Mouse (Mus musculus) MEL (cell line): Measurements from ENCODE around the gene Mamstr. TPM values are rescaled to one million over a fixed set of nuclear protein-coding genes. Genes with fewer than 3 reads are reported as not detected.

Source experiments
- DNase-seq: peaks from one replicate; pipeline ENCODE4 v3.0.0; 2011; ENCODE audit warnings: low read depth, low spot score
- H3K27ac ChIP-seq: 2 replicates; pipeline ENCODE4 v1.5.1; 2012; ENCODE audit warnings: low read depth, mild to moderate bottlenecking, control low read depth, low read length, moderate library complexity; ENCODE audit not compliant: control insufficient read depth
- H3K27me3 ChIP-seq, 2 experiments: fragments of 150-350 bp in 1 of 2; sonication (generic) in 1 of 2; 2 replicates each; pipeline ENCODE4 v1.6.1; 2012; ENCODE audit warnings: low read length in 2 of 2, mild to moderate bottlenecking in 2 of 2, improper control_type of control experiment in 1 of 2, moderate library complexity in 1 of 2; ENCODE audit not compliant: insufficient read depth in 2 of 2, control insufficient read depth in 1 of 2
- H3K36me3 ChIP-seq, 2 experiments: 2 replicates each; pipeline ENCODE4 v1.6.1; 2012 to 2014; ENCODE audit warnings: low read length in 2 of 2, improper control_type of control experiment in 1 of 2, inconsistent platforms in 1 of 2, mild to moderate bottlenecking in 1 of 2; ENCODE audit not compliant: insufficient read depth in 2 of 2, control insufficient read depth in 1 of 2
- H3K4me1 ChIP-seq, 2 experiments: fragments of 150-350 bp in 1 of 2; sonication (generic) in 1 of 2; 2 replicates each; pipeline ENCODE4 v1.6.1; 2012; ENCODE audit warnings: low read length in 2 of 2, improper control_type of control experiment in 1 of 2, mild to moderate bottlenecking in 1 of 2; ENCODE audit not compliant: insufficient read depth in 2 of 2, control insufficient read depth in 1 of 2
- H3K4me3 ChIP-seq, 2 experiments: fragments of 150-350 bp in 1 of 2; sonication (generic) in 1 of 2; 2 replicates each; pipeline ENCODE4 v1.5.1; 2012; ENCODE audit warnings: low read depth in 2 of 2, low read length in 2 of 2, mild to moderate bottlenecking in 2 of 2, moderate library complexity in 2 of 2, control low read depth in 1 of 2, improper control_type of control experiment in 1 of 2; ENCODE audit not compliant: control insufficient read depth in 1 of 2, insufficient read depth in 1 of 2
- H3K79me2 ChIP-seq: 2 replicates; pipeline ENCODE4 v1.6.1; 2012; ENCODE audit warnings: mild to moderate bottlenecking, low read length, moderate library complexity; ENCODE audit not compliant: control insufficient read depth, poor library complexity, insufficient read depth
- H3K9ac ChIP-seq: 2 replicates; pipeline ENCODE4 v1.6.1; 2012; ENCODE audit warnings: low read depth, mild to moderate bottlenecking, control low read depth, low read length, moderate library complexity; ENCODE audit not compliant: control insufficient read depth, poor library complexity, severe bottlenecking
- H3K9me3 ChIP-seq: fragments of 150-350 bp; sonication (generic); replicated peaks from 2 replicates; pipeline ENCODE4 v1.6.1; 2012; ENCODE audit warnings: mild to moderate bottlenecking, low read length, improper control_type of control experiment, moderate library complexity; ENCODE audit not compliant: insufficient read depth
- BHLHE40 ChIP-seq: IDR thresholded peaks from 2 replicates; pipeline ENCODE4 v1.6.1; 2012; ENCODE audit warnings: low read depth, mild to moderate bottlenecking, inconsistent platforms, low read length, improper control_type of control experiment, borderline replicate concordance
- CTCF ChIP-seq, 3 experiments: IDR thresholded peaks in 2 of 3; conservative IDR thresholded peaks in 1 of 3; 2 replicates each; pipeline ENCODE4 v1.5.1; 2011 to 2012; ENCODE audit warnings: low read length in 3 of 3, low read depth in 2 of 3, mild to moderate bottlenecking in 2 of 3, improper control_type of control experiment in 1 of 3, inconsistent platforms in 1 of 3, mixed read lengths in 1 of 3, moderate library complexity in 1 of 3; ENCODE audit not compliant: control insufficient read depth in 1 of 3, insufficient read depth in 1 of 3, poor library complexity in 1 of 3, severe bottlenecking in 1 of 3
- E2F4 ChIP-seq: IDR thresholded peaks from 2 replicates; pipeline ENCODE4 v1.6.1; 2011; ENCODE audit warnings: low read depth, low read length, improper control_type of control experiment, borderline replicate concordance
- ELF1 ChIP-seq: IDR thresholded peaks from 2 replicates; pipeline ENCODE4 v1.6.1; 2014; ENCODE audit warnings: low read depth, mild to moderate bottlenecking, inconsistent platforms, low read length, improper control_type of control experiment, moderate library complexity
- EP300 ChIP-seq, 2 experiments: IDR thresholded peaks; 2 replicates each; pipeline ENCODE4 v1.6.1; 2011; ENCODE audit warnings: improper control_type of control experiment in 2 of 2, low read length in 2 of 2, low read depth in 1 of 2, mild to moderate bottlenecking in 1 of 2
- ETS1 ChIP-seq: IDR thresholded peaks from 2 replicates; pipeline ENCODE4 v1.6.1; 2012; ENCODE audit warnings: low read depth, mild to moderate bottlenecking, inconsistent platforms, low read length, improper control_type of control experiment, moderate library complexity
- GATA1 ChIP-seq: IDR thresholded peaks from 2 replicates; pipeline ENCODE4 v1.6.1; 2011; ENCODE audit warnings: low read depth, low read length, improper control_type of control experiment
- HCFC1 ChIP-seq: IDR thresholded peaks from 2 replicates; pipeline ENCODE4 v1.6.1; 2012; ENCODE audit warnings: low read depth, mild to moderate bottlenecking, inconsistent platforms, low read length, improper control_type of control experiment, moderate library complexity
- MAX ChIP-seq: IDR thresholded peaks from 2 replicates; pipeline ENCODE4 v1.6.1; 2011; ENCODE audit warnings: low read length, improper control_type of control experiment
- MAZ ChIP-seq: IDR thresholded peaks from 2 replicates; pipeline ENCODE4 v1.6.1; 2012; ENCODE audit warnings: low read depth, mild to moderate bottlenecking, inconsistent platforms, low read length, improper control_type of control experiment
- MEF2A ChIP-seq: IDR thresholded peaks from 2 replicates; pipeline ENCODE4 v1.6.1; 2014; ENCODE audit warnings: low read depth, mild to moderate bottlenecking, inconsistent platforms, low read length, improper control_type of control experiment; ENCODE audit not compliant: poor library complexity, insufficient replicate concordance, severe bottlenecking; ENCODE audit errors: extremely low read depth
- MXI1 ChIP-seq: IDR thresholded peaks from 2 replicates; pipeline ENCODE4 v1.6.1; 2011; ENCODE audit warnings: mild to moderate bottlenecking, low read depth, low read length, improper control_type of control experiment
- MYC ChIP-seq: IDR thresholded peaks from 2 replicates; pipeline ENCODE4 v1.6.1; 2011; ENCODE audit warnings: low read depth, mild to moderate bottlenecking, low read length, improper control_type of control experiment, moderate library complexity
- NELFE ChIP-seq: IDR thresholded peaks from 2 replicates; pipeline ENCODE4 v1.6.1; 2011; ENCODE audit warnings: low read depth, low read length, improper control_type of control experiment
- NRF1 ChIP-seq: IDR thresholded peaks from 2 replicates; pipeline ENCODE4 v1.6.1; 2014; ENCODE audit warnings: low read depth, mild to moderate bottlenecking, inconsistent platforms, low read length, improper control_type of control experiment, moderate library complexity; ENCODE audit not compliant: poor library complexity, insufficient read depth, severe bottlenecking
- POLR2A ChIP-seq, 2 experiments: IDR thresholded peaks; 2 replicates each; pipeline ENCODE4 v1.6.1; 2011 to 2012; ENCODE audit warnings: low read length in 2 of 2, mild to moderate bottlenecking in 2 of 2, control low read depth in 1 of 2, improper control_type of control experiment in 1 of 2, low read depth in 1 of 2, moderate library complexity in 1 of 2; ENCODE audit not compliant: control insufficient read depth in 1 of 2, insufficient read depth in 1 of 2, poor library complexity in 1 of 2
- POLR2AphosphoS2 ChIP-seq: IDR thresholded peaks from 2 replicates; pipeline ENCODE4 v1.6.1; 2011; ENCODE audit warnings: low read length, improper control_type of control experiment
- POLR2AphosphoS5 ChIP-seq: IDR thresholded peaks from 2 replicates; pipeline ENCODE4 v1.6.1; 2012; ENCODE audit warnings: low read depth, borderline replicate concordance, mild to moderate bottlenecking, inconsistent platforms, low read length, moderate library complexity, mixed read lengths
- RAD21 ChIP-seq: IDR thresholded peaks from 2 replicates; pipeline ENCODE4 v1.6.1; 2011; ENCODE audit warnings: mild to moderate bottlenecking, low read depth, low read length, improper control_type of control experiment
- SIN3A ChIP-seq: IDR thresholded peaks from 2 replicates; pipeline ENCODE4 v1.6.1; 2012; ENCODE audit warnings: low read length, improper control_type of control experiment, inconsistent platforms
- SMC3 ChIP-seq: IDR thresholded peaks from 2 replicates; pipeline ENCODE4 v1.6.1; 2011; ENCODE audit warnings: low read depth, low read length, improper control_type of control experiment
- TBP ChIP-seq: IDR thresholded peaks from 2 replicates; pipeline ENCODE4 v1.8.0; 2011; ENCODE audit warnings: low read depth, low read length, improper control_type of control experiment
- TCF12 ChIP-seq: IDR thresholded peaks from 2 replicates; pipeline ENCODE4 v1.6.1; 2014; ENCODE audit warnings: low read depth, mild to moderate bottlenecking, inconsistent platforms, low read length, improper control_type of control experiment, moderate library complexity
- UBTF ChIP-seq: IDR thresholded peaks from 2 replicates; pipeline ENCODE4 v1.6.1; 2012; ENCODE audit warnings: low read depth, mild to moderate bottlenecking, inconsistent platforms, low read length, improper control_type of control experiment, moderate library complexity, borderline replicate concordance; ENCODE audit not compliant: insufficient read depth
- USF1 ChIP-seq: IDR thresholded peaks from 2 replicates; pipeline ENCODE4 v1.6.1; 2014; ENCODE audit warnings: low read depth, mild to moderate bottlenecking, inconsistent platforms, low read length, improper control_type of control experiment, moderate library complexity
- ZC3H11A ChIP-seq: IDR thresholded peaks from 2 replicates; pipeline ENCODE4 v1.6.1; 2012; ENCODE audit warnings: low read depth, mild to moderate bottlenecking, inconsistent platforms, low read length, improper control_type of control experiment
- polyA plus RNA-seq, 2 experiments: library from polyadenylated mRNA; stranded (reverse) in 1 of 2; unstranded in 1 of 2; fragments of >175 nt in 1 of 2; fragments of >200 nt in 1 of 2; gene quantifications; 2 replicates each; pipeline versions ENCODE4 v1.2.1 to v1.2.4; 2012; ENCODE audit warnings: low replicate concordance in 2 of 2, low read depth in 1 of 2; ENCODE audit not compliant: insufficient read length in 2 of 2, insufficient read depth in 1 of 2, missing spikeins in 1 of 2
- total RNA-seq: library from RNA; depleted of rRNA; stranded (reverse); fragments of 300-350 nt; gene quantifications from 2 replicates; pipeline ENCODE4 v1.2.3, GENCODE M21; 2012

Gene Mamstr
- total and polyA plus RNA-seq, 3 experiments: not detected

GRCm38 (mm10) chr7:45627261-45627660 lies 12.5 kb upstream of the Mamstr start, which contains the start of gene Rasip1:
TSS of gene Rasip1 (plus strand) at chr7:45627488.
- Histone ChIP-seq H3K9me3 (no peaks in the 10 kb centered on the region), H3K36me3 (no peaks in the 10 kb centered on the region), H3K4me1 (peaks cover 0 to 13% of the 10 kb centered on the region in 2 experiments; a peak in 1 of 4 replicates), H3K9ac (peak within 1 kb of the TSS; percentile 88), H3K27ac (no peak within 1 kb of the TSS), H3K4me3 (peak within 1 kb of the TSS; percentile 59 to 60; a peak in 3 of 4 replicates), H3K27me3 (no peaks in the 10 kb centered on the region; a peak in 1 of 4 replicates), H3K79me2 (peaks cover 2% of the 10 kb centered on the region; the same call in 1 of the 2 replicates)
- no peak for DNase-seq
- TF ChIP-seq ETS1 (no peak), USF1 (no peak), TCF12 (no peak)

- Histone ChIP-seq H3K27ac (no peak overlapping the region), H3K27me3 (no peaks in the 10 kb centered on the region), H3K36me3 (no peaks in the 10 kb centered on the region), H3K9ac (peak overlapping the region; percentile 88), H3K4me3 (peak overlapping the region; percentile 59 to 60), H3K9me3 (no peaks in the 10 kb centered on the region), H3K79me2 (peaks cover 2% of the 10 kb centered on the region; the same call in 1 of the 2 replicates), H3K4me1 (peaks cover 0 to 13% of the 10 kb centered on the region in 2 experiments; a peak in 1 of 4 replicates)
- peak; percentile 89 for DNase-seq
- TF ChIP-seq CTCF (IDR thresholded peaks at IDR 0.05 in 2 of 3, conservative IDR thresholded peaks at IDR 0.05 in 1 of 3; ENCODE audit: control insufficient read depth in 1 of 3, insufficient read depth in 1 of 3, low read depth in 2 of 3, low read length in 3 of 3, poor library complexity in 1 of 3, severe bottlenecking in 1 of 3): peak; percentile 58 to 93 (median 89)
- peak; percentile 46; the same call in 1 of the 2 replicates for TF ChIP-seq TCF12
- peak; percentile 76 for TF ChIP-seq SMC3
- TF ChIP-seq ETS1: peak; percentile 35; the same call in 1 of the 2 replicates
- TF ChIP-seq POLR2AphosphoS2: no peak; the same call in 1 of the 2 replicates
- peak; percentile 71 for TF ChIP-seq SIN3A
- peak; percentile 58 for TF ChIP-seq RAD21
- TF ChIP-seq GATA1: no peak
- no peak for TF ChIP-seq POLR2AphosphoS5
- peak; percentile 57 for TF ChIP-seq NELFE
- TF ChIP-seq HCFC1: peak; percentile 57
- no peak for TF ChIP-seq EP300 (IDR thresholded peaks at IDR 0.05; ENCODE audit: low read depth in 1 of 2, low read length in 2 of 2)
- TF ChIP-seq NRF1: peak; percentile 46; the same call in 1 of the 2 replicates
- peak; percentile 85 for TF ChIP-seq MAX
- no peak for TF ChIP-seq MEF2A
- 0 out of 2 replicates have a peak, but pooled peaks have one; percentile 39 for TF ChIP-seq MYC
- peak; percentile 72 for TF ChIP-seq MXI1
- TF ChIP-seq TBP: no peak
- TF ChIP-seq POLR2A (IDR thresholded peaks at IDR 0.05; ENCODE audit: control insufficient read depth in 1 of 2, insufficient read depth in 1 of 2, low read depth in 1 of 2, low read length in 2 of 2, poor library complexity in 1 of 2): peak; percentile 62 to 65; a peak in 3 of 4 replicates
- no peak for TF ChIP-seq E2F4
- 0 out of 2 replicates have a peak, but pooled peaks have one; percentile 27 for TF ChIP-seq ELF1
- peak; percentile 47; the same call in 1 of the 2 replicates for TF ChIP-seq ZC3H11A
- TF ChIP-seq UBTF: 0 out of 2 replicates have a peak, but pooled peaks have one; percentile 67
- peak; percentile 80 for TF ChIP-seq BHLHE40
- TF ChIP-seq MAZ: peak; percentile 75; the same call in 1 of the 2 replicates
Observed at GRCm38 (mm10) chr7:45628364-45629294, 11.1 kb upstream of the Mamstr start.
